11 mouse cellular contexts compared by ENCODE assay signal in the genomic region with DNA sequence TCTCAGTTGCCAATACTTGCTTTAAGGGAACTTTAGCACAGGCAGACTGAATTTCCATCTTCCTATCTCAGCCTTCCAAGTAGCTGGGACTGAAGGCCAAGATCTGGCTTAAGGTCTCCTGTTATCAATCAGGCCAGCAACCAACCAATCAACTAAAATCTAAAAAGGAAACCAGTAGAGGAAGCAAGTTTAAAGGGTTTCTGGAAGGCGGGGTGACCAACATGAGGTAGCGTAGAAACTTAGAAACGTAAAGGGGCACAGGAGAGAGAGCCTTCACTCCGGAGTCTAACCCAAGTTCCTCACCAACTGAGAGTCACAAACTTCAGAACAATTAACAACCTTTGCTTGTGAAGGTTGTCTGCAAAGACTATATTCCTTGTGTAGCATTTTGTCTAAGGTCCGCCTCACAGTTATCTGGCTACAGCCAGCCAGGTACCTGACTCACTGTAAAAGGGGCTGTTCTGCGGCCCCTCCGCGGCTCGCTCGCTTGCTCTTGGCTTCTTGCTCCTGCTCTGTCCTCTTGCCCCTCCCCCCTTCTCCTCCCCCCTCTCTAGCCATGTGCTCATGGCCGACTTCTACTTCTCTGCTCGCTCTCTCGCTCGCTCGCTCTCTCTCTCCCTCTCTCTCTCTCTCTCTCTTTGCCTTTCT. TPM values are rescaled to one million over a fixed set of nuclear protein-coding genes. Genes with fewer than 3 reads are reported as not detected.
A peak's percentile ranks its signal among the peaks of the same experiment; 100 is the strongest.
DNase-seq lines count a peak whose midpoint lies in the region; ATAC-seq lines count a peak whose summit lies in the region.
"Had no signal": no experiment of that assay in that cellular context is flagged by ENCODE, and none has a peak within 500 bp of the region (broad histone marks: within the 10 kb centered on the region; RNA-seq: fewer than 3 reads in every experiment).

No protein-coding gene starts in this region.

- 0 out of 2 replicates have a peak overlapping the region, but pooled peaks have one; percentile 20 for H3K9ac ChIP-seq in midbrain, embryonic 12.5 days (replicated peaks)
- H3K9ac ChIP-seq in midbrain, embryonic 13.5 days (replicated peaks), result no peak overlapping the region
- H3K9ac ChIP-seq in intestine, embryonic 15.5 days, result no peak overlapping the region
- H3K9ac ChIP-seq in stomach, embryonic 14.5 days (replicated peaks; ENCODE audit: low read depth, low read length), result no peak overlapping the region
- H3K9ac ChIP-seq: hindbrain, embryonic 14.5 days had no signal

- DNase-seq in right cerebral cortex, adult 2 months (ENCODE audit: low spot score in 2 of 2), result no peak
- no peak for DNase-seq in right cerebral cortex, postnatal 36 days (ENCODE audit: low spot score in 2 of 2)

- peak overlapping the region; percentile 52 for H3K4me3 ChIP-seq in erythroblast, embryonic 14.5 days (replicated peaks)
- no peak overlapping the region for H3K4me3 ChIP-seq in midbrain, embryonic 12.5 days
- no peak overlapping the region for H3K4me3 ChIP-seq in midbrain, embryonic 13.5 days (replicated peaks)
- no peak overlapping the region for H3K4me3 ChIP-seq in intestine, embryonic 15.5 days (replicated peaks)
- H3K4me3 ChIP-seq in stomach, embryonic 14.5 days (ENCODE audit: low read depth, low read length), result no peak overlapping the region

- no peaks in the 10 kb centered on the region for H3K9me3 ChIP-seq in erythroblast, embryonic 14.5 days (ENCODE audit: control insufficient read depth, low read length)
- no peaks in the 10 kb centered on the region for H3K9me3 ChIP-seq in midbrain, embryonic 12.5 days
- H3K9me3 ChIP-seq in midbrain, embryonic 13.5 days, result no peaks in the 10 kb centered on the region
- no peaks in the 10 kb centered on the region for H3K9me3 ChIP-seq in intestine, embryonic 15.5 days
- H3K9me3 ChIP-seq in stomach, embryonic 14.5 days (ENCODE audit: control insufficient read depth, low read depth, low read length), result no peaks in the 10 kb centered on the region

- 52% methylated on average over 15 of the region's 15 CpGs for WGBS in midbrain, embryonic 12.5 days
- 54% methylated on average over 15 of the region's 15 CpGs for WGBS in midbrain, embryonic 13.5 days
- WGBS in intestine, embryonic 15.5 days, result 40% methylated on average over 15 of the region's 15 CpGs
- 42% methylated on average over 15 of the region's 15 CpGs for WGBS in stomach, embryonic 14.5 days

- H3K4me2 ChIP-seq in midbrain, embryonic 12.5 days (replicated peaks), result no peak overlapping the region
- no peak overlapping the region for H3K4me2 ChIP-seq in midbrain, embryonic 13.5 days (replicated peaks)
- H3K4me2 ChIP-seq in intestine, embryonic 15.5 days (replicated peaks), result no peak overlapping the region
- H3K4me2 ChIP-seq in stomach, embryonic 14.5 days (replicated peaks; ENCODE audit: low read depth, low read length), result no peak overlapping the region
- H3K4me2 ChIP-seq: hindbrain, embryonic 14.5 days had no signal

- peaks cover 21% of the 10 kb centered on the region for H3K36me3 ChIP-seq in erythroblast, embryonic 14.5 days (ENCODE audit: control insufficient read depth)
- H3K36me3 ChIP-seq in midbrain, embryonic 12.5 days, result peaks cover 12% of the 10 kb centered on the region
- H3K36me3 ChIP-seq in midbrain, embryonic 13.5 days, result peaks cover 10% of the 10 kb centered on the region
- peaks cover 4% of the 10 kb centered on the region; the same call in 1 of the 2 replicates for H3K36me3 ChIP-seq in intestine, embryonic 15.5 days
- H3K36me3 ChIP-seq in stomach, embryonic 14.5 days (ENCODE audit: control insufficient read depth, insufficient read depth, low read length), result peaks cover 9% of the 10 kb centered on the region

- H3K27me3 ChIP-seq in erythroblast, embryonic 14.5 days (ENCODE audit: control insufficient read depth), result no peaks in the 10 kb centered on the region
- peaks cover 17% of the 10 kb centered on the region for H3K27me3 ChIP-seq in midbrain, embryonic 12.5 days
- no peaks in the 10 kb centered on the region for H3K27me3 ChIP-seq in midbrain, embryonic 13.5 days
- no peaks in the 10 kb centered on the region for H3K27me3 ChIP-seq in intestine, embryonic 15.5 days (replicated peaks)
- H3K27me3 ChIP-seq in stomach, embryonic 14.5 days (ENCODE audit: control insufficient read depth, insufficient read depth, low read length), result no peaks in the 10 kb centered on the region

- no peak for ATAC-seq in erythroblast, adult 5-6 weeks (replicated peaks; ENCODE audit: low FRiP score, poor library complexity, severe bottlenecking)
- ATAC-seq in midbrain, embryonic 12.5 days (ENCODE audit: low FRiP score, low read depth), result no peak
- no peak for ATAC-seq in midbrain, embryonic 13.5 days
- ATAC-seq in intestine, embryonic 15.5 days, result no peak
- ATAC-seq in stomach, embryonic 14.5 days (ENCODE audit: insufficient number of reproducible peaks, insufficient read depth, low FRiP score, low read depth), result no peak

- H3K4me1 ChIP-seq in erythroblast, embryonic 14.5 days (ENCODE audit: control insufficient read depth), result peaks cover 76% of the 10 kb centered on the region
- H3K4me1 ChIP-seq in midbrain, embryonic 12.5 days, result peaks cover 15% of the 10 kb centered on the region
- peaks cover 22% of the 10 kb centered on the region for H3K4me1 ChIP-seq in midbrain, embryonic 13.5 days (replicated peaks)
- peaks cover 11% of the 10 kb centered on the region; the same call in 1 of the 2 replicates for H3K4me1 ChIP-seq in intestine, embryonic 15.5 days (replicated peaks)
- peaks cover 12% of the 10 kb centered on the region for H3K4me1 ChIP-seq in stomach, embryonic 14.5 days (ENCODE audit: control insufficient read depth, insufficient read depth, low read length)

- H3K27ac ChIP-seq in midbrain, embryonic 12.5 days (replicated peaks), result no peak overlapping the region
- H3K27ac ChIP-seq in midbrain, embryonic 13.5 days, result no peak overlapping the region
- 0 out of 2 replicates have a peak overlapping the region, but pooled peaks have one; percentile 17 for H3K27ac ChIP-seq in intestine, embryonic 15.5 days
- H3K27ac ChIP-seq in stomach, embryonic 14.5 days (ENCODE audit: low read length), result peak overlapping the region; percentile 23; the same call in 1 of the 2 replicates
- H3K27ac ChIP-seq: hindbrain, embryonic 14.5 days had no signal

RNA-seq across cellular contexts. Expression of a gene that starts 3.9 kb away (rescaled TPM):
- 16.7 and 20.5 TPM in 2 replicates for polyA plus RNA-seq in erythroblast, embryonic 14.5 days (2012)
- total RNA-seq in erythroblast, adult 5-6 weeks (2015; ENCODE audit: low replicate concordance), result 240 and 254 TPM in 2 replicates
- 257 and 485 TPM in 2 replicates for total RNA-seq in erythroblast, adult 5-6 weeks (2017; ENCODE audit: low replicate concordance)
- 1,236 and 1,324 TPM in 2 replicates for polyA plus RNA-seq in midbrain, embryonic 12.5 days (2016; fragmentation: Nextera tagmentation; extraction: Ambion mirVana)
- polyA plus RNA-seq in midbrain, embryonic 13.5 days (2015; fragmentation: Nextera tagmentation; extraction: Ambion mirVana), result 1,494 and 1,520 TPM in 2 replicates
- 887 and 955 TPM in 2 replicates for polyA plus RNA-seq in intestine, embryonic 15.5 days (2015; fragmentation: Nextera tagmentation; extraction: Ambion mirVana)
- polyA plus RNA-seq in stomach, embryonic 14.5 days (2014; fragmentation: Nextera tagmentation; extraction: Ambion mirVana), result 825 and 887 TPM in 2 replicates

RNA-seq across cellular contexts. Expression of a gene that starts 16.2 kb away (rescaled TPM):
- not detected in 2 replicates for polyA plus RNA-seq in erythroblast, embryonic 14.5 days (2012)
- total RNA-seq in erythroblast, adult 5-6 weeks (2015; ENCODE audit: low replicate concordance), result not detected in 2 replicates
- total RNA-seq in erythroblast, adult 5-6 weeks (2017; ENCODE audit: low replicate concordance), result not detected in 2 replicates
- not detected in 2 replicates for polyA plus RNA-seq in midbrain, embryonic 12.5 days (2016; fragmentation: Nextera tagmentation; extraction: Ambion mirVana)
- 0.28 and 0.39 TPM in 2 replicates for polyA plus RNA-seq in midbrain, embryonic 13.5 days (2015; fragmentation: Nextera tagmentation; extraction: Ambion mirVana)
- not detected in 2 replicates for polyA plus RNA-seq in intestine, embryonic 15.5 days (2015; fragmentation: Nextera tagmentation; extraction: Ambion mirVana)
- not detected in 2 replicates for polyA plus RNA-seq in stomach, embryonic 14.5 days (2014; fragmentation: Nextera tagmentation; extraction: Ambion mirVana)
- total RNA-seq: left cerebral cortex, postnatal 36 days; neutrophil, adult 5-6 weeks had no signal

RNA-seq across cellular contexts. Expression of a gene that starts 39.1 kb away (rescaled TPM):
- 0.67 and 1.6 TPM in 2 replicates for polyA plus RNA-seq in erythroblast, embryonic 14.5 days (2012)
- total RNA-seq in erythroblast, adult 5-6 weeks (2015; ENCODE audit: low replicate concordance), result 8.6 and 11.5 TPM in 2 replicates
- total RNA-seq in erythroblast, adult 5-6 weeks (2017; ENCODE audit: low replicate concordance), result 14.8 and 19.4 TPM in 2 replicates
- polyA plus RNA-seq in midbrain, embryonic 12.5 days (2016; fragmentation: Nextera tagmentation; extraction: Ambion mirVana), result 32.1 and 32.6 TPM in 2 replicates
- polyA plus RNA-seq in midbrain, embryonic 13.5 days (2015; fragmentation: Nextera tagmentation; extraction: Ambion mirVana), result 28.3 and 29.9 TPM in 2 replicates
- polyA plus RNA-seq in intestine, embryonic 15.5 days (2015; fragmentation: Nextera tagmentation; extraction: Ambion mirVana), result 19.8 and 21.7 TPM in 2 replicates
- 25.1 and 27.6 TPM in 2 replicates for polyA plus RNA-seq in stomach, embryonic 14.5 days (2014; fragmentation: Nextera tagmentation; extraction: Ambion mirVana)

Comparison
In these comparisons a context has a peak if more than half of its experiments do, and no peak if none do; other contexts are left out.
1. H3K27ac ChIP-seq: peak in intestine, embryonic 15.5 days (single experiment) and stomach, embryonic 14.5 days (single experiment); none in midbrain, embryonic 12.5 days (single experiment) and midbrain, embryonic 13.5 days (single experiment).
2. RNA of a gene that starts 3.9 kb away (polyA plus RNA-seq): 1,494 to 1,520 TPM in midbrain, embryonic 13.5 days, 1,236 to 1,324 TPM in midbrain, embryonic 12.5 days, 887 to 955 TPM in intestine, embryonic 15.5 days and 825 to 887 TPM in stomach, embryonic 14.5 days; 16.7 to 20.5 TPM in erythroblast, embryonic 14.5 days; every median in the first group is over 10 times any median in the second.